Mouse (Mus musculus) testis, adult 2 months (tissue): ENCODE measurements around the gene Golga4.

ENCODE experiments used
- CTCF ChIP-seq: fragments of 200-500 bp; IDR thresholded peaks from 2 replicates; pipeline ENCODE4 v1.5.1; 2012; ENCODE audit warnings: low read depth, mild to moderate bottlenecking, inconsistent platforms, low read length, moderate library complexity; ENCODE audit not compliant: control insufficient read depth, insufficient read depth, insufficient replicate concordance
- POLR2A ChIP-seq: fragments of 200-500 bp; IDR thresholded peaks from 2 replicates; pipeline ENCODE4 v1.6.1; 2012; ENCODE audit warnings: low read depth, mild to moderate bottlenecking, inconsistent platforms, low read length, moderate library complexity; ENCODE audit not compliant: control insufficient read depth

- TF ChIP-seq CTCF (no peak), POLR2A (no peak)
Measured at GRCm38 (mm10) chr9:118508601-118509000, 2.5 kb downstream of the Golga4 start.
